Mouse (Mus musculus) effector memory CD4-positive, alpha-beta T cell, adult 5 months (primary cell): Measurements from ENCODE around the gene Duxbl3. TPM values are rescaled to one million over a fixed set of nuclear protein-coding genes. Genes with fewer than 3 reads are reported as not detected.

Source experiments
- polyA plus RNA-seq: library from polyadenylated mRNA; unstranded; fragments of 100-300 nt; shearing (Covaris generic); gene quantifications from one replicate; pipeline ENCODE4 v1.2.1, GENCODE M21; 2017

Gene Duxbl3
- not detected for polyA plus RNA-seq

GRCm38 (mm10) chr14:26257756-26258617 lies at the start of gene Duxbl3:
Gene Duxbl3 (plus strand): TSS chr14:26257962.

Other genes starting within 250 kb of the Duxbl3 start
- gene Gm9780, start 215.3 kb upstream of the Duxbl3 start, polyA plus RNA-seq: not detected
- 27.0 TPM for gene Tmem254c, start 190.6 kb upstream of the Duxbl3 start, polyA plus RNA-seq
- not detected for gene Cphx2, start 176.4 kb upstream of the Duxbl3 start, polyA plus RNA-seq
- gene Cphx3, start 175.7 kb upstream of the Duxbl3 start, polyA plus RNA-seq: not detected
- gene Duxbl2, start 139.6 kb upstream of the Duxbl3 start, polyA plus RNA-seq: not detected
- not detected for gene Plac9b, start 75.5 kb upstream of the Duxbl3 start, polyA plus RNA-seq
- gene Tmem254b, start 50.9 kb upstream of the Duxbl3 start, polyA plus RNA-seq: 3.7 TPM